Comparison of ENCODE assay signal across 13 mouse cellular contexts in genomic region chr1:138500155-138500554, GRCm38 (mm10).
A peak's percentile ranks its signal among the peaks of the same experiment; 100 is the strongest.
DNase-seq lines count a peak whose midpoint lies in the region; ATAC-seq and TF ChIP-seq lines count a peak whose summit lies in the region.
"Had no signal": no experiment of that assay in that cellular context is flagged by ENCODE, and none has a peak within 500 bp of the region (broad histone marks: within the 10 kb centered on the region; RNA-seq: fewer than 3 reads in every experiment).

No protein-coding gene starts in this region.

- 4% methylated on average over 10 of the region's 10 CpGs for WGBS in forebrain, embryonic 12.5 days
- 8% methylated on average over 10 of the region's 10 CpGs for WGBS in neural tube, embryonic 15.5 days
- 72% methylated on average over 10 of the region's 10 CpGs for WGBS in lung, adult 2 months

- H3K4me3 ChIP-seq in forebrain, embryonic 12.5 days (replicated peaks), result no peak overlapping the region
- H3K4me3 ChIP-seq in neural tube, embryonic 15.5 days (replicated peaks), result 0 out of 2 replicates have a peak overlapping the region, but pooled peaks have one; percentile 10
- no peak overlapping the region for H3K4me3 ChIP-seq in lung, adult 2 months (replicated peaks; ENCODE audit: extremely low read depth, low read depth, low read length)

- TF ChIP-seq POLR2A in lung, adult 2 months (IDR thresholded peaks at IDR 0.05; ENCODE audit: borderline replicate concordance, extremely low read depth, low read depth, low read length), result no peak

- ATAC-seq in forebrain, embryonic 12.5 days (ENCODE audit: low FRiP score), result peak; percentile 84
- ATAC-seq in neural tube, embryonic 15.5 days (ENCODE audit: low FRiP score), result no peak
- ATAC-seq: lung, postnatal 0 days had no signal

- peak overlapping the region; percentile 95 for H3K27ac ChIP-seq in forebrain, embryonic 12.5 days
- H3K27ac ChIP-seq in neural tube, embryonic 15.5 days (replicated peaks), result no peak overlapping the region; the same call in 1 of the 2 replicates

- TF ChIP-seq CTCF in lung, adult 2 months (IDR thresholded peaks at IDR 0.05; ENCODE audit: insufficient read depth, low read length), result no peak

- H3K4me1 ChIP-seq in forebrain, embryonic 12.5 days, result peaks cover 61% of the 10 kb centered on the region
- peaks cover 23% of the 10 kb centered on the region for H3K4me1 ChIP-seq in neural tube, embryonic 15.5 days
- H3K4me1 ChIP-seq in lung, adult 2 months (ENCODE audit: control insufficient read depth, insufficient read depth, low read length), result no peaks in the 10 kb centered on the region

- no peaks in the 10 kb centered on the region for H3K27me3 ChIP-seq in forebrain, embryonic 12.5 days
- no peaks in the 10 kb centered on the region for H3K27me3 ChIP-seq in neural tube, embryonic 15.5 days (replicated peaks)

- H3K4me2 ChIP-seq in forebrain, embryonic 12.5 days, result peak overlapping the region; percentile 37
- H3K4me2 ChIP-seq in neural tube, embryonic 15.5 days, result peak overlapping the region; percentile 52

- H3K9me3 ChIP-seq in forebrain, embryonic 12.5 days, result no peaks in the 10 kb centered on the region
- H3K9me3 ChIP-seq in neural tube, embryonic 15.5 days (replicated peaks), result no peaks in the 10 kb centered on the region
- H3K9me3 ChIP-seq: G1E had no signal

- DNase-seq in cerebellum, postnatal 10 days, result peak; percentile 39 to 46
- DNase-seq in cerebellum, adult 18-20 months, result no peak
- peak; percentile 87 for DNase-seq in mesoderm, embryonic 11.5 days (ENCODE audit: low read depth, low spot score)
- no peak for DNase-seq in lung, adult 2 months
- no peak for DNase-seq in kidney, adult 11 months
- no peak for DNase-seq in adrenal gland, adult 2 months
- DNase-seq: adrenal gland, postnatal 10 days; gastrocnemius, postnatal 36 days; heart, postnatal 10 days had no signal

- H3K36me3 ChIP-seq in forebrain, embryonic 12.5 days (replicated peaks), result no peaks in the 10 kb centered on the region
- H3K36me3 ChIP-seq in neural tube, embryonic 15.5 days, result no peaks in the 10 kb centered on the region

- no peak overlapping the region for H3K9ac ChIP-seq in forebrain, embryonic 12.5 days
- no peak overlapping the region for H3K9ac ChIP-seq in neural tube, embryonic 15.5 days (replicated peaks)

Comparison
In these comparisons a context has a peak if more than half of its experiments do, and no peak if none do; other contexts are left out.
1. DNase-seq: peak in cerebellum, postnatal 10 days (2 of 2) and mesoderm, embryonic 11.5 days (single experiment); none in cerebellum, adult 18-20 months (0 of 2), lung, adult 2 months (single experiment), kidney, adult 11 months (single experiment) and adrenal gland, adult 2 months (single experiment).